Mouse (Mus musculus) macrophage (primary cell): ENCODE data around the gene Palm. TPM values are rescaled to one million over a fixed set of nuclear protein-coding genes. Genes with fewer than 3 reads are reported as not detected.
A peak's percentile ranks its signal among the peaks of the same experiment; 100 is the strongest.

Experiments used
- H3K27ac ChIP-seq: fragments of 350-480 bp; formaldehyde crosslinking; 2 replicates; pipeline ENCODE4 v1.9.0; 2021
- H3K36me3 ChIP-seq: fragments of 350-480 bp; formaldehyde crosslinking; 2 replicates; pipeline ENCODE4 v1.9.0; 2021; ENCODE audit errors: inconsistent target
- H3K4me3 ChIP-seq: fragments of 350-480 bp; formaldehyde crosslinking; 2 replicates; pipeline ENCODE4 v1.9.0; 2021; ENCODE audit errors: inconsistent target
- H3K79me2 ChIP-seq: fragments of 350-480 bp; formaldehyde crosslinking; 2 replicates; pipeline ENCODE4 v1.9.0; 2021; ENCODE audit errors: inconsistent target
- WGBS: methylation state at CpG from one replicate; pipeline ENCODE4 v1.1.7; 2026; ENCODE audit warnings: inconsistent platforms; ENCODE audit not compliant: missing documents; 5-methylcytosine and 5-hydroxymethylcytosine counted together
- polyA plus RNA-seq: library from polyadenylated mRNA; stranded (reverse); fragments of 250-400 nt; gene quantifications from 3 replicates; pipeline ENCODE4 v1.2.4, GENCODE M21; 2018; ENCODE audit warnings: inconsistent platforms

Gene Palm
- polyA plus RNA-seq, 1 experiment from 2014 or later, result 1.3 TPM

DNA sequence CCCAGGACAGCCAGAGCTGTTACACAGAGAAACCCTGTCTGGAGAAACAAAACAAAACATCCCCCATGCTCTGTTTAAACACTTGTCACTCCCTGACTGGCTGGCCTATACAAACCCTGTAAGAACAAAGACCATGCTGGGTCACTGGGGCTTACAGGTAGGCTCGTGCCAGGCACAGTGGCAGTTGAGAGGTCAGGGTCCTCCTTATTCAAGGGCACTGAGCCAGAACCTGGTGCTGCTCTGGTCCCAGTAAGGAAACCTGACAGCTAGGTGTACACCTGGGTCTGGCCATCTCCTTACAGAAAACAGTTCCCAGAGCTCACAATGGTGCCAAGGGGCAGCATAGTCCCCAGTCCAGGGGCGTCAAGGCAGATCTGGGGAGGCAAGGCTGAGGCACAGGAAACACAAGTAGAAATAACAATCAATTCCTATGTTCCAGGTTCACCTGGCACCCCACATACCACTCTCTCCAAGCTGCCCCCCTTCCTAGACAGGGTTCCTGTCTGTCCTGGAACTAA is 28.1 kb upstream of the Palm start:
- Histone ChIP-seq H3K27ac (no peak overlapping the region), H3K36me3 (peaks cover 13% of the 10 kb centered on the region; the same call in 1 of the 2 replicates), H3K4me3 (peak overlapping the region; percentile 64; the same call in 1 of the 2 replicates), H3K79me2 (peaks cover 43% of the 10 kb centered on the region)
- 72% methylated on average over 2 of the region's 2 CpGs for WGBS

DNA sequence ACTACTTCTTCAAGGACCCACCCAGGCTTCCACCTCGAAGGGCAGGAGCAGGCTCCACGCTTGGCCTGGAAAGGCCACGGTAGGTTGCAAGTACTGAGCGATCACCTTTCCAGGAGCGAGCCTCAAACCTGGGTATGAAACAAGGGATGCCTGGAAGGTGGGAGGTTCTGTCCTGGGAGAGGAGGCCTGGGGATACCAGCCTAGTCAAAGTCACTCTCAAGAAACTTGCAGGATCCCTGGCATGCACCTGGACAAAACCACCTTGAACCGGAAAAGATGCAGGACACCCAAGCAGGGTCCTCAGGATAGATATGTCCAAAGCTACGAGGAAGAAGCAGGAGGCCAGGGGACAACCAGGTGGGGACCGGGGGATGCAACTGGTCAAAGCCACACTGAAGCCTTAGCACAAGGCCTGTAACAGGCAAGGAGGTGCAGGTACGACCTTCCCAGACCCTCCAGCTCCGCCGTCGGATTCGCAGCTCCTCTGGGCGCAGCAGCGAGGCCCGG is 27.3 kb upstream of the Palm start:
- peak overlapping the region; percentile 64 for H3K4me3 ChIP-seq
- H3K36me3 ChIP-seq, result peaks cover 6% of the 10 kb centered on the region; the same call in 1 of the 2 replicates
- peaks cover 43% of the 10 kb centered on the region for H3K79me2 ChIP-seq
- WGBS, result 9% methylated on average over 16 of the region's 16 CpGs
- H3K27ac ChIP-seq, result no peak overlapping the region

DNA sequence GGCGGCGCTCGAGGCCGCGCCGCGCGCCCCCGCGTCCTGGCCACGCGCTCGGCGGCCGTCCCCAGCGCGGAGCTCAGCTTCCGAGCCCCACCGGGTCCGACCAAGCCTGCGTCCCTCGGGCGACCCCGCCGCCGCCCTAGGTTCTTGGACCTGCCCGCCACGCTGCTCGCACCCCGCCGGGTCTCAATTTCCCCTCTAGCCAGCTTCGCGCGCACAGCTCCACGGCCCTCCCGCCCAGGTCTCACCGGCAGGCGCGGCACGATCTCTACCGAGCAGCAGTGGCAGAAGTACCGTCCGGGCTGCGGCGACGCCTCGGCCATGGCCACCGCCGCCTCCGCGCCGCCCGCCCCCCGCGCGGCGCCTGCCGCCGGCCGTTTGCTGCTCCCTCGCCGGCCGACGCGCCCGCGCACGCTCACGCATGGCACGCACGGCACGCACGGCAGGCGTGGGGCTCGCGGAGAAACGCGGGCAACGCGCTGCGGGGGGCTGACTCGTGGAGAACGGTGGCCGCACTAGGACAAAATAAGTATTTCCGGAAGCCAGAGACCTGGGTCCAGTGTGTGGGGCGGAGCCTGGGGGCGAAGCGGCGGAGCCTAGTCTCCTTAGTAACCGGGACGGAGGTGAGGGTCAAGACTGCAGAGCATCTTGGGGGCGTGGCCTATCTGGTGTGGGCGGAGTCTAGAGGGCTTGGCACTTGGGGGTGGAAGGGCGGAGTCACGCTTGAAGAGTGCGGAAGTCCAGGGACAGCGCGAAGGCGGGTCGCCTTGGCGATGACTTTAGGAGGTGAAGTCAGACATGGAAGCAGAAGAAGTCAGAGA is 26.7 kb upstream of the Palm start, which contains the start of gene Rnf126:
Gene Rnf126, minus strand, starts transcription at position 445 of the 818 bp plus-strand sequence.
- under 1% methylated on average over 101 of the region's 101 CpGs for WGBS
- Histone ChIP-seq H3K36me3 (peaks cover 1% of the 10 kb centered on the region; the same call in 1 of the 2 replicates), H3K4me3 (peak within 1 kb of the TSS; percentile 64), H3K27ac (peak within 1 kb of the TSS; percentile 54), H3K79me2 (peaks cover 43% of the 10 kb centered on the region)

DNA sequence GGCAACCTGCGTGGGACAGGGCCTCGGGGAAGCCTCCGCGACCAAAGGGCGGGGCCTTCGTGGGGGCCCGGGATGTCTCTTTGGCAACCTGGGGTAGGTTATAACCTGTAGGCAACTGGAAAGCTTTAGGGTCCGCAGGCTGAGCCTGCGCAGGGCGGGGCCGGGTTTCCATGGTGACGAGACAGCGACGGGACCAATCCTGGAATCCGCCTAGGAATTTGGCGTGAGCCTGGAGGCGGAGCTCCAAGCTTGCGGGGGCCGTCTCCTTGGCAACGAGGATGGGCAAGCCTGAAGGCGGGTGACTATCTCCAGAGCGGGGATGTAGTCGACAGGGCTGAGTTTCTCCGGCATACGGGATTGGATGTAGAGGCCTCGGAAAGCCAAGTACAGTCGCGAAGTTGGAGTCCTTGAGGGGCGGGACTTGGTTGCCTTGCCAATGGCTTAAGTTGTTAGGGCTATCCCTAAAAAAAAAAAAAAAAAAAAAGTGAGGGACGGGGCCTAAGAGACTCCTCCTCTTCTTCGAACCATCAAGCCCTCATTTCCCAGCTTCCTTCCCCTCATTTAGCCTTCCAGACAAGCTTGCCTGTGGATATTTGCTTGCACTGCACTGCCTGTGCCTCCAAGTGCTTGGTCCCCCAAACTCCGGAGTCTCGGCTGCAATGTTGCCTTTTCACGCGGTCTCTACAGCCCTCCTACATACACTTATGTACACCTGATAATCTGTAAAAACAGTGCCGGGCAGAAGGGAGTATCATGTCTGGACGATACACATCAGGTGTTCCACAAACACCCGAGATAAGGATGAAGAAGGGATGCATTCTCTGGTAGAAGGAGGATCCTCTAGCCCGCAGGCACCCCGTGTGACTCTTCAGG is 25.8 kb upstream of the Palm start:
- Histone ChIP-seq H3K36me3 (no peaks in the 10 kb centered on the region), H3K79me2 (peaks cover 38% of the 10 kb centered on the region), H3K27ac (peak overlapping the region; percentile 54), H3K4me3 (peak overlapping the region; percentile 49)
- 14% methylated on average over 39 of the region's 40 CpGs for WGBS

DNA sequence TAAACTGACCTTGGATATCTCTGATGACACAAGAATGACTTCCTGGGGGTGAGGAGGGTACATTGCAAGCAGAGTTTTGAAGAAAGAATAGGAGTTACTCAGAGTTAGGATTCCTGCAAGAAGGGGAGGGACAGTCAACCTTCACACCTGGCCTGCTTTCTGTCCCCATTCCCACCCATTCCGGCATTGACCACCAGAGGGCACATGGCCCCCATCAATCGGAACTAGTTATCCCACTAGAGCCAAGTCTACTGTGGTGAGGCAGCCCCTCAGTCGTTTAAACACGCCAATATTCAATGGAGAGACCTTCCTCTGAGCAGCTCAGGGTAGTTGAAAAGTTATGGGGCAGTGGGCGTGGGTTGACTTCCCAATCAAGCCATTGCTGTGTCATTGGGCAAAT is 25.0 kb upstream of the Palm start:
- H3K4me3 ChIP-seq, result no peak overlapping the region
- H3K79me2 ChIP-seq, result peaks cover 30% of the 10 kb centered on the region
- WGBS, result 15% methylated on average over 5 of the region's 5 CpGs
- no peak overlapping the region for H3K27ac ChIP-seq
- no peaks in the 10 kb centered on the region for H3K36me3 ChIP-seq

DNA sequence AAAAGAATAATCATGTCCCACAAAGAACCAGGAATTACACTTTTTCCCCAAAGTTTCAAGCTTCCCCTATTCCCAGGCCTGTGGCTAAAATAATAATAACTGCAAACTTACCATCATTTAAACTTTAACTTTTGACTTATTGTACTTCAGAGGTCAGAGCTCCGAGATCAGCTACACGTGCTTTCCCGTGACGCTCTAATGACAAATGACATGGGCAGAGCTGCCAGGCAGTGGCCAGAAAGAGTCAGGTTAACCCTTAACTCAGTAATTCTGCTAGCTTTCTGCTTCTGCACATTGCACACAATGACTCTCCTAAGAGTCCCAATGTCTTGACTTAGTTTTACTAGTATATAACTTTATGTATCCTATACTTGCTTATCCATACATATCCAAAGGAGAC is 24.0 kb upstream of the Palm start:
- Histone ChIP-seq H3K27ac (no peak overlapping the region), H3K36me3 (no peaks in the 10 kb centered on the region), H3K4me3 (no peak overlapping the region), H3K79me2 (peaks cover 21% of the 10 kb centered on the region)
- WGBS, result 98% methylated on average over 4 of the region's 4 CpGs

DNA sequence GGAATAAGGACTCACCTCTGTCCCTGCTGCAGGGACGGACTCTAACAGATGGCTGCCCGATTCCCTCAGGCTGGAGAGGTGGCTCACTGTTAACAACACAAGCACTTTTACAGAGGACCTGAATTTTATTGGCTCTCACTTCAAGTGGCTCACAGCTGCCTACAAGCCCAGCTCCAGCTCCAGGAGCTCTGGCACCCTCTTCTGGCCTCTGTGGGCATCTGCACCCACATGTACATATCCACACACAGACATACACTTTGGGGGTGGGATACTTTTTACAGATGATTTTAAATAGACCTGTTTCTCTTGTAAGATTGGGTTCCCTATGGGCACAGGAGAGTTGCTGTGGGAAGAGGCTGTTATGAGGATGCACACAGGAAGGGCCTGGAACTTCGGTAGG is 21.1 kb upstream of the Palm start:
- WGBS, result 100% methylated on average over 3 of the region's 3 CpGs
- no peak overlapping the region for H3K27ac ChIP-seq
- no peaks in the 10 kb centered on the region for H3K36me3 ChIP-seq
- no peak overlapping the region for H3K4me3 ChIP-seq
- H3K79me2 ChIP-seq, result no peaks in the 10 kb centered on the region

DNA sequence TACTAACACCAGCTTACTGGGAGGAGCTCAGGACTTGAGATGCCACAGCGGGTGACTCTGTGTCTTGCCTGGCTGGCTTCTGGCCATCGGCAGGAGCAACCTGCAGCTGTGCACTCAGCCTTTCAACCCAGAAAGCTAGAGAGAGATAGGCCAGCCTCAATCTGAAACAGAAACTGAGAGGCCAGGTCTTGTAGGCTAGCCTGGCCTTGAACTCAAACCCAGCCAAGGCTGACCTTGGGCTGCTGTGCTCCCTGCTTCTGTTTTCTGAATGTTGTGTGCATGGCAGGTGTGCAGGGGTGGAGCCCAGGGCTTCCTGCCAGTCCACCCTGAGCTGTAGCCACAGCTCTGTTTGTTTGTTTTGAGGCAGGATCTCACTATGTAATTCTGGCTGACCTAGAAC is 20.2 kb upstream of the Palm start:
- H3K79me2 ChIP-seq, result no peaks in the 10 kb centered on the region
- WGBS, result 96% methylated on average over 2 of the region's 2 CpGs
- H3K27ac ChIP-seq, result no peak overlapping the region
- no peak overlapping the region for H3K4me3 ChIP-seq
- H3K36me3 ChIP-seq, result no peaks in the 10 kb centered on the region

DNA sequence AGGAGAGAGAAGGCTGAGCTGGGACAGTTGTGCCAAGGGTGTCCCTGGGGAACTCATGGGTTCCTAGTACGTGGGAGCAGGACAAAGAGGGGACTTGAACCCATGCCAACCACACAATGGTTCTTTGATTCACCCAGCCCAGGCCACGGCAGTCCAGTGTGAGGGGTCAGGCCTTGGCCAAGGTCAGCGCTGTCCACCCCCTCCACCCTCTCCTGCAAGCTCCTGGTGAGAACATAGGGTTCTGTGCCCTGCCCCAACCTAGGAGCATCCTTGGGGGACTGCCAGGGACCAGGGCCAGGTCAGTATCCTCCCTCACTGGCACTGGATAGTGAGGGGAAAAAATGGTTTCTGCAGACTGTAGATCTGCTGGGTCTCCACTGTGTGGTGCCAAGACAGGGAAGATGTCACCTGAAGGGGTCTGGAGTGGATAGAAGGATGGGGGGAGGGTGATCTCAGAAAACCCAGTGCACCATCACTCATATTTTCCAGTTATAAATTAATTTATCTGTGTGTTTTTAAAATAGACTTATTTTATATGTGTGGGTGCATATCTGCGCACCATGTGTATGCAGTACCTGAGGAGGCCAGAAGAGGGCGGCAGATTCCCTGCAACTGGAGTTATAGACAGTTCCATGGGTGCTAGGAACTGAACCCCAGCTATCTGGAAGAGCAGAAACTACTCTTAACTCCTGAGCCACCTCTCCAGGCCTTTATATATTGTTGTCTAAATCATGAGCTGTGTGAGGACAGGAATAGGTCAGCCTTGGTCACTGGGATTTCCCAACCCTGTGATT is 18.7 kb upstream of the Palm start:
- Histone ChIP-seq H3K27ac (no peak overlapping the region), H3K79me2 (no peaks in the 10 kb centered on the region), H3K36me3 (no peaks in the 10 kb centered on the region), H3K4me3 (no peak overlapping the region)
- 82% methylated on average over 4 of the region's 5 CpGs for WGBS

DNA sequence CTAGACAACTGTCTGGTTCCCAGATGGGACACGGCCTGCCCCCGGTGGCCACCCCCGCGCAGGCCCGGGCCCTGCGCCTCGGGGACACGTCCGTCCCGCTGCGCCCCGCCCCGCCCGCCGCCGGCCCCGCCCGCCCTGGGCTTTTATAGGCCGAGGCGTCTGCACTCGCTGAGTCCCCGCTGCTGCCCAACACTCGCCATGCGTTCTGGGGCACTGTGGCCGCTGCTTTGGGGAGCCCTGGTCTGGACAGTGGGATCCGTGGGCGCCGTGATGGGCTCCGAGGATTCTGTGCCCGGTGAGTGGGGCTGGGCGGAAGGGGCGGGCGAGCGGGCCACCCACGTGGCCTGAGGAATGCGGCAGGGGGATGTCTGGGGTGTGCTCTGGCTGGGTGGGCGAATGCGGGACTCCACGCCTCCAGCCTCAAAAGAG is 16.3 kb upstream of the Palm start, which contains the start of gene Fstl3:
Gene Fstl3, plus strand, starts transcription at position 170 of the 429 bp plus-strand sequence.
- 7% methylated on average over 26 of the region's 39 CpGs for WGBS
- Histone ChIP-seq H3K79me2 (no peaks in the 10 kb centered on the region), H3K4me3 (no peak within 1 kb of the TSS), H3K36me3 (no peaks in the 10 kb centered on the region), H3K27ac (no peak within 1 kb of the TSS)

DNA sequence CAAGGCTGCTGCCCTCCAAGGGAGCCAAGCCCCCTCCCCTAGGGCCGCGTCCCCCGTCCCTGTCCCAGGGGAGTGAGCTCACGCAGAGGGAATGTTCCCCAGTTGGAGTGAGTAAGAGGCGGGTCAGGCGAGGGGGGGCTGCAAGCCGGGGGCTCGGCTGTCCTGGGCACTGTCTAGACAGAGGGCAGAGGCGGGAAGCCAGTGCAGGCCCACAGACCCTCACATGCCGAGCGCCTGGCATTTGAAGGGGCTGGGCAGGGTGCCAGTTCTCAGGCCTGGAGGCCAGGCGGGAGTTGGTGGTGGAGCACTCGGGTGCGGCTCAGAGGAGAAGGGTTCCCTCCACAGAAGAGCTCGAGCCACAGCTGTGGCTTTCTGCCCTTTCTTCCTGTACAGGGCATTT is 15.4 kb upstream of the Palm start:
- WGBS, result 22% methylated on average over 15 of the region's 15 CpGs

DNA sequence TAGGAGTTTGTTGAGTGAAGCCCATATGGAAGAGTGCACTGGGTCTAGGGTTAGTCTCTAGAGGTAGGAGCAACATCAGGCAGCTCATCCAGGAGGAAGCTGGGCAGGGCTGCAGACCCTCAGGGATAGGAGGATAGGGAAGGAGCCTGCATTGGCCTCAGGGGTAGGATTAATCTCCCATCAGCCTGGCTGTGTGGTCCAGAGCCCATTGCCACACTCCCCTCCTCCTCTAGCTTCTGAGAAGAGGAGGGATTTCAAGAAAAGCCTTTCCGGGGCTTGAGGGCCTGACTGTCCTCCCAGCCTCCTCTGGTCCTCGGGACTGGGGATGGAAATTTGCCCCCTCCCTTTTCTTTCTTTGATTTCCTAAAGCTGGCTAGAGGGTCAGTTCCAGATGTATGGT is 14.2 kb upstream of the Palm start:
- Histone ChIP-seq H3K79me2 (no peaks in the 10 kb centered on the region), H3K36me3 (no peaks in the 10 kb centered on the region), H3K27ac (no peak overlapping the region), H3K4me3 (no peak overlapping the region)
- 31% methylated on average over 2 of the region's 2 CpGs for whole genome bisulfite sequencing

More for the DNA sequence above, 15.4 kb upstream of the Palm start:
- no peak overlapping the region for H3K27ac ChIP-seq
- H3K36me3 ChIP-seq, result no peaks in the 10 kb centered on the region
- no peaks in the 10 kb centered on the region for H3K79me2 ChIP-seq
- H3K4me3 ChIP-seq, result no peak overlapping the region

DNA sequence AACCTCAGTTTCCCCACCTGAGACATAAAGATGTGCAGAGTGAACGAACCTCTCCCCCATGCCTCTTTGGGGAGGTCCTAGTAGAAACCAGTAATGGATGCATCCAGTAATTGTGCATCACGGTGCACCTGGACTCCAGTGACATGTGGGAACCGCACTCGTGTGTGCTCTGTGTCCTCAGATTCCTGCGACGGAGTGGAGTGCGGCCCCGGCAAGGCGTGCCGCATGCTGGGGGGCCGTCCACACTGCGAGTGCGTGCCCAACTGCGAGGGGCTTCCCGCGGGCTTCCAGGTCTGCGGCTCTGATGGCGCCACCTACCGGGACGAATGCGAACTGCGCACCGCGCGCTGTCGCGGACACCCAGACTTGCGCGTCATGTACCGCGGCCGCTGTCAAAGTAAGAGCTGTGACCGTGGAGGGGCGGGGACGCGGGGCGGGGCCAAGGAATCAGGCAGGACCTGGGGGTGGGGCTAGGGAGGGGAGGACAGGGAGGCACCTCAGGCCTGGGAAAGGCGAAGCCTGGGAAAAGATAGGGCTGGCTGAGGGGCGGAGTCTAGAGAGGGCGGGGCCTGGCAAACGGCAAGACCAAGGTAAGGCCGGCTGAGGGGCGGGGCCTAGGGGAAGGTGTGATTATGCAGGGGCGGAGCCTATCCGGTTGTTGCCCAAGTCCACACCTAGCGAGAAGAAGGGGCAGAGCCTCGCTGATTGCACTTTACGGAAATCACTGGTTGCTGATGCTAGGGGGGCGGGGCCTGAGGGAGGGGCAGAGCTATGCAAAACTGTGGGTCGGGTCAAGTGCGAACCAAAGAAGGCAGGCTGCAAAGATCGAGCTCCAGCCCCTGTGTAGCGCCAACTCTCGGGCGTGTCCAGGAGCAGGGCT is 13.3 kb upstream of the Palm start:
- H3K27ac ChIP-seq, result no peak overlapping the region
- WGBS, result 2% methylated on average over 48 of the region's 55 CpGs

More for the DNA sequence above, 13.3 kb upstream of the Palm start:
- no peaks in the 10 kb centered on the region for H3K36me3 ChIP-seq
- peak overlapping the region; percentile 22 for H3K4me3 ChIP-seq
- no peaks in the 10 kb centered on the region for H3K79me2 ChIP-seq
